Mouse (Mus musculus) thymus, adult 2 months (tissue): ENCODE measurements around the gene Arhgap31.

ENCODE experiments used
- CTCF ChIP-seq: fragments of 200-500 bp; IDR thresholded peaks from 2 replicates; pipeline ENCODE4 v1.5.1; 2012; ENCODE audit warnings: mild to moderate bottlenecking, control low read depth, low read length, moderate library complexity, borderline replicate concordance; ENCODE audit not compliant: control insufficient read depth, poor library complexity, insufficient read depth; ENCODE audit errors: extremely low read depth
- POLR2A ChIP-seq: fragments of 200-500 bp; IDR thresholded peaks from 2 replicates; pipeline ENCODE4 v1.6.1; 2012; ENCODE audit warnings: mild to moderate bottlenecking, low read length, control low read depth, moderate library complexity; ENCODE audit not compliant: control insufficient read depth, poor library complexity, insufficient read depth; ENCODE audit errors: extremely low read depth

- TF ChIP-seq CTCF (no peak), POLR2A (no peak)
Observed at GRCm38 (mm10) chr16:38678853-38679252, 34.2 kb downstream of the Arhgap31 start.
